Mouse (Mus musculus): ENCODE results near the gene Lsm11. TPM values are rescaled to one million over a fixed set of nuclear protein-coding genes. Genes with fewer than 3 reads are reported as not detected.

Lsm11 gene
- 7.3 and 8.3 TPM in 2 replicates for polyA plus RNA-seq (2014; fragmentation: Nextera tagmentation; extraction: Ambion mirVana)

GRCm38 (mm10) chr11:45944643-45945156 lies at the start of gene Lsm11:
Lsm11 (minus strand) TSS chr11:45944935.
- H3K4me2 ChIP-seq: peak within 1 kb of the TSS; percentile 95
- WGBS: 1% methylated on average over 55 of the region's 55 CpGs
- peaks cover 9% of the 10 kb centered on the region for H3K36me3 ChIP-seq (ENCODE audit: control insufficient read depth, insufficient read depth, low read length)
- ATAC-seq (replicated peaks; ENCODE audit: low FRiP score) (peak; percentile 91), DNase-seq (ENCODE audit: low spot score) (peak; percentile 98)
- H3K9ac ChIP-seq (ENCODE audit: low read depth, low read length): peak within 1 kb of the TSS; percentile 92
- H3K4me1 ChIP-seq (replicated peaks; ENCODE audit: control insufficient read depth, insufficient read depth, low read length): peaks cover 8% of the 10 kb centered on the region
- H3K4me3 ChIP-seq (ENCODE audit: low read depth, low read length): peak within 1 kb of the TSS; percentile 92
- no peaks in the 10 kb centered on the region for H3K9me3 ChIP-seq (ENCODE audit: control insufficient read depth, low read length)
- H3K27ac ChIP-seq (ENCODE audit: low read depth, low read length): peak within 1 kb of the TSS; percentile 41
- H3K27me3 ChIP-seq (replicated peaks; ENCODE audit: control insufficient read depth, insufficient read depth, low read length): no peaks in the 10 kb centered on the region

- no peaks in the 10 kb centered on the region for H3K36me3 ChIP-seq (ENCODE audit: control insufficient read depth, insufficient read depth, low read length)
- H3K4me2 ChIP-seq: peak overlapping the region; percentile 58
- DNase-seq (ENCODE audit: low spot score): no peak
- H3K9me3 ChIP-seq (ENCODE audit: control insufficient read depth, low read length): no peaks in the 10 kb centered on the region
- H3K9ac ChIP-seq (ENCODE audit: low read depth, low read length): no peak overlapping the region
- no peak for ATAC-seq (replicated peaks; ENCODE audit: low FRiP score)
- H3K4me1 ChIP-seq (replicated peaks; ENCODE audit: control insufficient read depth, insufficient read depth, low read length): no peaks in the 10 kb centered on the region
- peak overlapping the region; percentile 30; the same call in 1 of the 2 replicates for H3K4me3 ChIP-seq (ENCODE audit: low read depth, low read length)
- no peaks in the 10 kb centered on the region for H3K27me3 ChIP-seq (replicated peaks; ENCODE audit: control insufficient read depth, insufficient read depth, low read length)
- WGBS: 44% methylated on average over 13 of the region's 13 CpGs
- H3K27ac ChIP-seq (ENCODE audit: low read depth, low read length): no peak overlapping the region
Observed at GRCm38 (mm10) chr11:45992087-45992486, 47.4 kb upstream of the Lsm11 start.

- H3K9ac ChIP-seq (ENCODE audit: low read depth, low read length): no peak overlapping the region
- H3K27ac ChIP-seq (ENCODE audit: low read depth, low read length): no peak overlapping the region
- H3K4me2 ChIP-seq: peak overlapping the region; percentile 58
- no peaks in the 10 kb centered on the region for H3K36me3 ChIP-seq (ENCODE audit: control insufficient read depth, insufficient read depth, low read length)
- H3K4me3 ChIP-seq (ENCODE audit: low read depth, low read length): peak overlapping the region; percentile 30
- DNase-seq (ENCODE audit: low spot score) (peak; percentile 34), ATAC-seq (replicated peaks; ENCODE audit: low FRiP score) (no peak)
- H3K4me1 ChIP-seq (replicated peaks; ENCODE audit: control insufficient read depth, insufficient read depth, low read length): no peaks in the 10 kb centered on the region
- H3K9me3 ChIP-seq (ENCODE audit: control insufficient read depth, low read length): no peaks in the 10 kb centered on the region
- 11% methylated on average over 16 of the region's 16 CpGs for WGBS
- no peaks in the 10 kb centered on the region for H3K27me3 ChIP-seq (replicated peaks; ENCODE audit: control insufficient read depth, insufficient read depth, low read length)
Observed at GRCm38 (mm10) chr11:45991604-45992003, 46.9 kb upstream of the Lsm11 start.

- H3K4me3 ChIP-seq (ENCODE audit: low read depth, low read length): peak overlapping the region; percentile 65
- peak; percentile 29; the same call in 1 of the 2 replicates for ATAC-seq (replicated peaks; ENCODE audit: low FRiP score)
- H3K9me3 ChIP-seq (ENCODE audit: control insufficient read depth, low read length): no peaks in the 10 kb centered on the region
- no peak overlapping the region for H3K27ac ChIP-seq (ENCODE audit: low read depth, low read length)
- H3K4me2 ChIP-seq: peak overlapping the region; percentile 78
- WGBS: 45% methylated on average over 19 of the region's 19 CpGs
- H3K36me3 ChIP-seq (ENCODE audit: control insufficient read depth, insufficient read depth, low read length): no peaks in the 10 kb centered on the region
- no peaks in the 10 kb centered on the region; the same call in 1 of the 2 replicates for H3K4me1 ChIP-seq (replicated peaks; ENCODE audit: control insufficient read depth, insufficient read depth, low read length)
- H3K27me3 ChIP-seq (replicated peaks; ENCODE audit: control insufficient read depth, insufficient read depth, low read length): peaks cover 14% of the 10 kb centered on the region
- H3K9ac ChIP-seq (ENCODE audit: low read depth, low read length): peak overlapping the region; percentile 74
- DNase-seq (ENCODE audit: low spot score): no peak
Observed at GRCm38 (mm10) chr11:45980893-45981253, 36.1 kb upstream of the Lsm11 start.

- H3K27ac ChIP-seq (ENCODE audit: low read depth, low read length): no peak within 1 kb of the TSS
- H3K4me3 ChIP-seq (ENCODE audit: low read depth, low read length): peak within 1 kb of the TSS; percentile 65
- no peaks in the 10 kb centered on the region for H3K9me3 ChIP-seq (ENCODE audit: control insufficient read depth, low read length)
- peak within 1 kb of the TSS; percentile 74 for H3K9ac ChIP-seq (ENCODE audit: low read depth, low read length)
- H3K36me3 ChIP-seq (ENCODE audit: control insufficient read depth, insufficient read depth, low read length): no peaks in the 10 kb centered on the region
- peak within 1 kb of the TSS; percentile 78 for H3K4me2 ChIP-seq
- peaks cover 14% of the 10 kb centered on the region for H3K27me3 ChIP-seq (replicated peaks; ENCODE audit: control insufficient read depth, insufficient read depth, low read length)
- WGBS: 12% methylated on average over 79 of the region's 115 CpGs
- H3K4me1 ChIP-seq (replicated peaks; ENCODE audit: control insufficient read depth, insufficient read depth, low read length): no peaks in the 10 kb centered on the region; the same call in 1 of the 2 replicates
- DNase-seq (ENCODE audit: low spot score): peak; percentile 56
- ATAC-seq (replicated peaks; ENCODE audit: low FRiP score): peak; percentile 79
Observed at GRCm38 (mm10) chr11:45979946-45980892, 35.5 kb upstream of the Lsm11 start, which contains the start of gene Sox30. Sox30 (plus strand) TSS chr11:45980310.

- no peak overlapping the region for H3K9ac ChIP-seq (ENCODE audit: low read depth, low read length)
- no peak for DNase-seq (ENCODE audit: low spot score)
- no peak overlapping the region for H3K4me3 ChIP-seq (ENCODE audit: low read depth, low read length)
- no peaks in the 10 kb centered on the region for H3K9me3 ChIP-seq (ENCODE audit: control insufficient read depth, low read length)
- WGBS: 71% methylated on average over 3 of the region's 3 CpGs
- ATAC-seq (replicated peaks; ENCODE audit: low FRiP score): no peak
- H3K27me3 ChIP-seq (replicated peaks; ENCODE audit: control insufficient read depth, insufficient read depth, low read length): peaks cover 11% of the 10 kb centered on the region
- H3K36me3 ChIP-seq (ENCODE audit: control insufficient read depth, insufficient read depth, low read length): no peaks in the 10 kb centered on the region
- no peak overlapping the region for H3K4me2 ChIP-seq
- H3K4me1 ChIP-seq (replicated peaks; ENCODE audit: control insufficient read depth, insufficient read depth, low read length): no peaks in the 10 kb centered on the region; the same call in 1 of the 2 replicates
- no peak overlapping the region for H3K27ac ChIP-seq (ENCODE audit: low read depth, low read length)
Observed at GRCm38 (mm10) chr11:45976061-45976460, 31.3 kb upstream of the Lsm11 start.

GRCm38 (mm10) chr11:45974466-45974865 lies 29.7 kb upstream of the Lsm11 start:
- ATAC-seq (replicated peaks; ENCODE audit: low FRiP score) (no peak), DNase-seq (ENCODE audit: low spot score) (no peak)
- Histone ChIP-seq H3K27ac (ENCODE audit: low read depth, low read length) (no peak overlapping the region), H3K27me3 (replicated peaks; ENCODE audit: control insufficient read depth, insufficient read depth, low read length) (no peaks in the 10 kb centered on the region), H3K9ac (ENCODE audit: low read depth, low read length) (no peak overlapping the region), H3K36me3 (ENCODE audit: control insufficient read depth, insufficient read depth, low read length) (no peaks in the 10 kb centered on the region), H3K4me1 (replicated peaks; ENCODE audit: control insufficient read depth, insufficient read depth, low read length) (no peaks in the 10 kb centered on the region), H3K4me2 (no peak overlapping the region), H3K9me3 (ENCODE audit: control insufficient read depth, low read length) (no peaks in the 10 kb centered on the region), H3K4me3 (ENCODE audit: low read depth, low read length) (no peak overlapping the region)
- WGBS: 80% methylated on average over 8 of the region's 8 CpGs

GRCm38 (mm10) chr11:45973635-45974034 lies 28.9 kb upstream of the Lsm11 start:
- no peak for ATAC-seq (replicated peaks; ENCODE audit: low FRiP score)
- no peaks in the 10 kb centered on the region for H3K27me3 ChIP-seq (replicated peaks; ENCODE audit: control insufficient read depth, insufficient read depth, low read length)
- H3K9me3 ChIP-seq (ENCODE audit: control insufficient read depth, low read length): no peaks in the 10 kb centered on the region
- WGBS: 76% methylated on average over 5 of the region's 5 CpGs
- no peak overlapping the region for H3K4me3 ChIP-seq (ENCODE audit: low read depth, low read length)
- no peaks in the 10 kb centered on the region for H3K4me1 ChIP-seq (replicated peaks; ENCODE audit: control insufficient read depth, insufficient read depth, low read length)
- H3K4me2 ChIP-seq: no peak overlapping the region
- no peak for DNase-seq (ENCODE audit: low spot score)
- no peaks in the 10 kb centered on the region for H3K36me3 ChIP-seq (ENCODE audit: control insufficient read depth, insufficient read depth, low read length)
- H3K9ac ChIP-seq (ENCODE audit: low read depth, low read length): no peak overlapping the region
- no peak overlapping the region for H3K27ac ChIP-seq (ENCODE audit: low read depth, low read length)

All from liver, embryonic 11.5 days (tissue).